Mouse (Mus musculus) stomach, embryonic 16.5 days (tissue): Measurements from ENCODE around the gene Tmem217. TPM values are rescaled to one million over a fixed set of nuclear protein-coding genes. Genes with fewer than 3 reads are reported as not detected.
"Not testable (repeated sequence)": the region's sequence is repeated elsewhere in the genome, so short reads cannot be mapped to it uniquely, and the experiment has no call there.

ENCODE experiments used
- ATAC-seq: fragments of 200-750 bp; cut with Nextera tagmentation; 2 replicates; pipeline ENCODE4 v1.8.0; 2017; ENCODE audit warnings: moderate number of reproducible peaks, moderate TSS enrichment; ENCODE audit not compliant: insufficient read depth, low FRiP score
- H3K27ac ChIP-seq: fragments of 300-500 bp; sonication (generic); 2 replicates; pipeline ENCODE4 v1.5.1; 2014; ENCODE audit warnings: low read length
- H3K27me3 ChIP-seq: fragments of 300-500 bp; sonication (generic); 2 replicates; pipeline ENCODE4 v1.6.1; 2014; ENCODE audit warnings: low read length, control low read depth, mixed read lengths; ENCODE audit not compliant: control insufficient read depth, insufficient read depth
- H3K36me3 ChIP-seq: fragments of 300-500 bp; sonication (generic); 2 replicates; pipeline ENCODE4 v1.6.1; 2014; ENCODE audit warnings: low read length; ENCODE audit not compliant: control insufficient read depth, insufficient read depth
- H3K4me1 ChIP-seq: fragments of 300-500 bp; sonication (generic); 2 replicates; pipeline ENCODE4 v1.6.1; 2014; ENCODE audit warnings: low read length, control low read depth, mixed read lengths; ENCODE audit not compliant: control insufficient read depth, insufficient read depth
- H3K4me2 ChIP-seq: fragments of 300-500 bp; sonication (generic); 2 replicates; pipeline ENCODE4 v1.6.1; 2014; ENCODE audit warnings: low read depth, low read length, mixed read lengths
- H3K4me3 ChIP-seq: fragments of 300-500 bp; sonication (generic); replicated peaks from 2 replicates; pipeline ENCODE4 v1.5.1; 2014; ENCODE audit warnings: mild to moderate bottlenecking, low read length
- H3K9ac ChIP-seq: fragments of 300-500 bp; sonication (generic); 2 replicates; pipeline ENCODE4 v1.6.1; 2014; ENCODE audit warnings: low read length
- H3K9me3 ChIP-seq: fragments of 300-500 bp; sonication (generic); replicated peaks from 2 replicates; pipeline ENCODE4 v1.6.1; 2016; ENCODE audit warnings: low read length, control low read depth; ENCODE audit not compliant: control insufficient read depth
- WGBS: fragments of 180-500 bp; shearing (Covaris S2); extraction: QIAGEN DNeasy Blood & Tissue Kit; methylation state at CpG from one replicate; pipeline ENCODE4 v1.1.7; 2014; 5-methylcytosine and 5-hydroxymethylcytosine counted together
- polyA plus RNA-seq: library from polyadenylated mRNA; unstranded; fragments of >200 nt; fragmentation: Nextera tagmentation; extraction: Ambion mirVana; gene quantifications from 2 replicates; pipeline ENCODE4 v1.2.1, GENCODE M21; 2015

The Tmem217 gene
- polyA plus RNA-seq, 1 experiment from 2014 or later: 0.61 TPM

DNA sequence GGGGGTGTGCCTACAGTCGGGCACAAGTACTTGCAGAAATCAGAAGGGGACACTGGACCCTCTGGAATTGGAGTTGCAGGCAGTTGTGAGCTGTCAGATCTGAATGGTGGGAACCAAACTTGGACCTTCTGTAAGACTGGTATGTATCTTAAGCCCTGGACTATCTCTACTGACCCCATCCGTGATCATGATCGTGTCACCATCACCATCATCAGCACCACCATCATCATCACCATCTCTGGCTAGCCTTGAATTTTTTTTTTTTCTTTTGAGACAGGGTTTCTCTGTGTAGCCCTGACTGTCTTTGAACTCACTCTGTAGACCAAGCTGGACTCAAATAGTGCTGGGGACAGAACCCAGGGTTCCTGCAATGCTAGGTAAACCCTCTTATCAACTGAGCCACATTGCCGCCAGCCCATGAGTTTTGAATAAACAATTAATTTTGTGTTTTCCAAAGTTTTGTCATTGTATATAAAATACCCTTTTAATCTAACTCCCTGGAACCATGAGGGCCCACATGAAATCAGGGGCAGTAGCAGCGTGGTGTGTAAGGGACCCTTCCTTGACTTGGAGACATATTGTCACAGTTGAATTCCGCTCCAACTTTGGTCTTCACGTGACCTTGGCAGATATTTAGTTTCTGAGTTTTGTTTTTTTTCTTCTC is 50.0 kb downstream of the Tmem217 start:
- peak overlapping the region; percentile 57 for H3K9ac ChIP-seq
- no peaks in the 10 kb centered on the region for H3K9me3 ChIP-seq
- H3K27ac ChIP-seq: peak overlapping the region; percentile 64
- H3K4me3 ChIP-seq: no peak overlapping the region
- no peaks in the 10 kb centered on the region for H3K36me3 ChIP-seq
- H3K4me1 ChIP-seq: peaks cover 15% of the 10 kb centered on the region; the same call in 1 of the 2 replicates
- H3K4me2 ChIP-seq: peak overlapping the region; percentile 51
- no peak for ATAC-seq
- H3K27me3 ChIP-seq: no peaks in the 10 kb centered on the region
- 68% methylated on average over 7 of the region's 7 CpGs for WGBS

DNA sequence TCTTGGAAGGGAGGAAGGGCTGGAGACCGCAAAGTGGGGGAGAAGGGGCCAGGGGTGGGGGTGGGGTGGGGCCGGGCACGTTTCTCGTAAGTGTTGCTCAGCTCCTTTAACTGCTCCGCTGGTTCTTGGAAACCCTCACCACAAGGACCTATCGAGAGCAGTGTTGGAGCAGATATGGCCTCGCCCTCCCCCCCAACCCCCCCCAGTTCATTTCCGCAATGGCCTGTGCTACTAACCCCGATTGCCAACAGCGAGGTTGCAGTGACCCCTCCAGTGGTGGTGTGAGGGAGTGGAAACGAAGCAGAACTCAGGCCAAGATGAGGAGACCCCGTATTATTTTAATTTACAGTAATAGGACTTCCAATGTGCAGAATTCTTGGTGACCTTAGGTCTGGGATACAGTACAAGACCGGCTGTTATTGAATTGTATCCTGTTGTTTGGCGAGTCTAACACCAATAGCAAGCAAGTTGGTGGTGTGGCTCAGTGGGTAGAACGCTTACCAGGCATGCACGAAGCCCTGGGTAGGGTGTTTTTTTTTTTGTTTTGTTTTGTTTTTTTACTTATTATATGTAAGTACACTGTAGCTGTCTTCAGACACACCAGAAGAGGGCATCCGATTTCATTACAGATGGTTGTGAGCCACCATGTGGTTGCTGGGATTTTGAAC is 51.2 kb downstream of the Tmem217 start:
- Histone ChIP-seq H3K27me3 (no peaks in the 10 kb centered on the region), H3K36me3 (no peaks in the 10 kb centered on the region), H3K9ac (no peak overlapping the region), H3K4me3 (no peak overlapping the region), H3K9me3 (no peaks in the 10 kb centered on the region), H3K27ac (no peak overlapping the region), H3K4me2 (no peak overlapping the region), H3K4me1 (peaks cover 15% of the 10 kb centered on the region; the same call in 1 of the 2 replicates)
- peak; percentile 42; the same call in 1 of the 2 replicates for ATAC-seq
- WGBS: 64% methylated on average over 17 of the region's 17 CpGs

DNA sequence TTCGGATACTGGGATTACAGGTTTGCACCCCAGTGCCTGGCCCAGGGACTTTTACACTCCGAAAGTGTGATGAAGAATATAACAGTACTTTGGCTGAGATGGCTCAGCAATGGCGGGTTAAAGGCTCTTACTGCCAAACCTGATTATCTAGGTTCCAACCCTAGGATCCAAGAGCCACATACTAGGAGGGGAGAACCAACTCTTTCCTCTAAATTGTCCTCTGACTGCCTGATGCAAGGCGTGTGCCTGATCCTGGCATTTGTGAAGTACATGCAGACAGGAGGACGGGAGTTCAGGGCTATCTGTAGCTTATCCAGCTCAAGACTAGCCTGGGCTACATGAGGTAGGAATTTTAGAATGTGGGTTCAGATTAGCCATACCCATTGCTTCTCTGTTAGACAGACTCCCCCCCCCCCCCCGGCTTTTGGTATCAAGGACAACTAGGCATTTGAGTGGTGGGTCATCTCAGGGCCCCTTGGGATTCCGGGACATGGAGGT is 51.9 kb downstream of the Tmem217 start:
- 65% methylated on average over 7 of the region's 7 CpGs for WGBS
- no peak for ATAC-seq
- Histone ChIP-seq H3K27ac (no peak overlapping the region), H3K27me3 (no peaks in the 10 kb centered on the region), H3K9ac (no peak overlapping the region), H3K4me3 (no peak overlapping the region), H3K36me3 (no peaks in the 10 kb centered on the region), H3K9me3 (no peaks in the 10 kb centered on the region), H3K4me2 (no peak overlapping the region), H3K4me1 (peaks cover 15% of the 10 kb centered on the region; the same call in 1 of the 2 replicates)

DNA sequence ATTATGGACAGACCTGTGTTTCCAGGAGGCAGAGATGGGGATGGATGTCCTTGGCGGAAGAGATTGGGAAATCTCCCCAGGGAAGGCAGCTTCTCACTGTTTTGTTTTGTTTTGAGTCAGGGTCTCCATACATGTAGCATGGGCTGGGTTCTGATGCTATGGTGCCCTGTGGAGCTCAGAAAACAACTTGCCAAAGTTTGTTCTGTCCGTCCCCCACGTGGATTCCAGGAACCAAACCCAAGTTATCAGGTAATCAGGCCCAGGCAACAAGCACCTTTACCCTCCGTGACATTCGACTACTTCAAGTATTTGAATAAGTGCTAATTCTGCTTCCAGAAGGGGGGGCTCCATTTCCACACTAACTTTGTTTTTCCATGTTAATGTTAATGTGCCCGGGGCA is 52.7 kb downstream of the Tmem217 start:
- WGBS: 68% methylated on average over 6 of the region's 6 CpGs
- Histone ChIP-seq H3K4me1 (peaks cover 17% of the 10 kb centered on the region; the same call in 1 of the 2 replicates), H3K9me3 (no peaks in the 10 kb centered on the region), H3K27ac (no peak overlapping the region), H3K27me3 (no peaks in the 10 kb centered on the region), H3K36me3 (0 out of 2 replicates have a peak, but pooled peaks cover 3% of the 10 kb centered on the region), H3K9ac (no peak overlapping the region), H3K4me2 (no peak overlapping the region), H3K4me3 (no peak overlapping the region)
- ATAC-seq: no peak

DNA sequence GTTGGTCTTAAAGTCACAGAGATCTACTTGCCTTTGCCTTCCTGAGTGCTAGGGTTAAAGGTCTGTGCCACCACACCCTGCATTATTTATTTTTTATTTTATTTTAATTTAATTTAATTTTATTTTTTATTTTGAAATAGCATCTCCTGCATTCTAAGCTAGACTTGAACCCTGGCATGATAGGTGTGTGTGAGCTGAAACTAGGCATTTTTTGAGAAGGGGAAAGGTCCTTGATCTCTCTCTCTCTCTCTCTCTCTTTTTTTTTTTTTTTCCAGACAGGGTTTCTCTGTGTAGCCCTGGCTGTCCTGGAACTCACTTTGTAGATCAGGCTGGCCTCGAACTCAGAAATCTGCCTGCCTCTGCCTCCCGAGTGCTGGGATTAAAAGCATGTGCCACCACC is 53.2 kb downstream of the Tmem217 start:
- WGBS: 78% methylated on average over 2 of the region's 2 CpGs
- peaks cover 18% of the 10 kb centered on the region; the same call in 1 of the 2 replicates for H3K4me1 ChIP-seq
- not testable (repeated sequence) for ATAC-seq, H3K9ac ChIP-seq, H3K4me2 ChIP-seq, H3K4me3 ChIP-seq, H3K27ac ChIP-seq, H3K27me3 ChIP-seq, H3K36me3 ChIP-seq, H3K9me3 ChIP-seq

DNA sequence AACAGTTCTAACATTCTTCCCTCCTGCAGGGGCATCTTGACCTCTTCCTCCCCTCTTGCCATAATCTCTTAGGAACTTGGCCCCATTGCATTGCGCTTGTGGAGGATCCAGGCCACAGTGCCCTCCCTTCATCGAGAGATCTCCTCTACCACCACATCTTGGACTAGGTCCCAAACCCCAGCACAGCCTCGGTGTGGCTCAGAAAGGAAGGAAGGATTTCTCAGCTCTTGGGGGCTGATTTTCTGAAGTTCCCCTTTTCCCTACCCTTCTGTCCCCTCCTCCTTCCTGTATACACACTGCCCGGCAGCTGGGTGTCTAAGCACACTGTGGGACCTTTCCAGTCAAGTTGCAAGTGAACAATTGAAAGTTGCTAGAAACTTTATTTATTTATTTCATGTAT is 54.2 kb downstream of the Tmem217 start:
- no peak overlapping the region for H3K9ac ChIP-seq
- 42% methylated on average over 4 of the region's 4 CpGs for WGBS
- no peak overlapping the region for H3K4me3 ChIP-seq
- H3K4me1 ChIP-seq: peaks cover 23% of the 10 kb centered on the region
- ATAC-seq: no peak
- H3K4me2 ChIP-seq: no peak overlapping the region
- H3K27me3 ChIP-seq: no peaks in the 10 kb centered on the region
- H3K36me3 ChIP-seq: peaks cover 9% of the 10 kb centered on the region; the same call in 1 of the 2 replicates
- no peaks in the 10 kb centered on the region for H3K9me3 ChIP-seq
- H3K27ac ChIP-seq: 0 out of 2 replicates have a peak overlapping the region, but pooled peaks have one; percentile 42

DNA sequence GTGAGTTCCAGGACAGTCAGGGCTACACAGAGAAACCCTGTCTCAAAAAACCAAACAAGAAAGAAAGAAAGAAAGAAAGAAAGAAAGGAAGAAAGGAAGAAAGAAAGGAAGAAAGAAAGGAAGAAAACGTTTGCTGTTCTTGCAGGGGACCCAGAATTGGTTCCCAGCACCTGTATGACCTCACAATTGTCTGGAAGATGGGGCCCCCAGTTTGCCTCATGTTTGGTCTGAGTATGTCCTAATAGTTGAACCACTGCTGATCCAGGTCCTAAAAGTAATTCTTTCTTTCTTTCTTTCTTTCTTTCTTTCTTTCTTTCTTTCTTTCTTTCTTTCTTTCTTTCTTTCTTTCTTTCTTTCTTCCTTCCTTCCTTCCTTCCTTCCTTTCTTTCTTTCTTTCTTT is 54.7 kb downstream of the Tmem217 start:
- not testable (repeated sequence) for H3K4me3 ChIP-seq, H3K4me2 ChIP-seq, H3K9ac ChIP-seq, H3K9me3 ChIP-seq, ATAC-seq, H3K36me3 ChIP-seq, H3K27me3 ChIP-seq, H3K27ac ChIP-seq
- 72% methylated on average over 1 of the region's 1 CpGs for WGBS
- H3K4me1 ChIP-seq: peaks cover 21% of the 10 kb centered on the region

DNA sequence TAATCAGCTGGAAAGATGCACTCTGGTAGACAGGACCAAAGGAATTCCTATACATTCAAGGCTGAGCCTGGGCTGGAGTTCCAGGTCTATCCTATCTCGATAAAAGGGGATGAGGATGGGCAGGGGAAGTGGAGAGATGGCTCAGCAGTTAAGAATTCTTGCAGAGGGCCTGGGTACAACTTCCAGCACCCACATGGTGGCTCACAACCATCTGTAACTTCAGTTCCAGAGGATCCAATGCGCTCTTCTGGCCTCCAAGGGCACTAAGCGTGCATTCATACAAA is 55.2 kb downstream of the Tmem217 start:
- 85% methylated on average over 3 of the region's 3 CpGs for WGBS
- no peak overlapping the region for H3K9ac ChIP-seq
- no peak overlapping the region; the same call in 1 of the 2 replicates for H3K27ac ChIP-seq
- H3K27me3 ChIP-seq: no peaks in the 10 kb centered on the region
- peaks cover 17% of the 10 kb centered on the region for H3K4me1 ChIP-seq
- H3K4me2 ChIP-seq: no peak overlapping the region
- H3K36me3 ChIP-seq: peaks cover 9% of the 10 kb centered on the region; the same call in 1 of the 2 replicates
- no peaks in the 10 kb centered on the region for H3K9me3 ChIP-seq
- no peak for ATAC-seq
- no peak overlapping the region for H3K4me3 ChIP-seq
